Mouse (Mus musculus): ENCODE results near the gene Mapkbp1.

DNA sequence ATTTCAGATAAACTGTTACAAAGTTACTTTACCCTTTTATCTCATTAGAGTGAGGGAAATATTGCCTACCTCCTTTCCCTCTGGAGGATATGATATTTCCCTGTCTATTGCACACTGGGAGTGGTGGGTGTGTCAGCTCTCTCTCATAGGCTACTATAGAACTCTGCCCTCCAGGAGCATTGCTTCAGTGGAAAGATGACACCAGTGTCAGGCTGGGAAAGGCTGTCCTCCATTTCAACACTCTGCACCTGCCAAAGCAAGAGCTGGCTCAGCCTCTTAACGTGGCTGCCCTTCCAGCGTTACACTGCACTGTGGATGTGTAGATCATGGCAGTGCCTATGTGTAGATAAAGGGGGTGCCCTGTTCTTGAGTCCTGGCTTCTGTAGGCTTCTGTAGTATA, 19.9 kb downstream of the Mapkbp1 start:
- TF ChIP-seq MYOD1 (IDR thresholded peaks at IDR 0.05; ENCODE audit: control insufficient read depth, insufficient read length, low read depth), result no peak
- no peak for TF ChIP-seq USF1 (IDR thresholded peaks at IDR 0.05; ENCODE audit: low read depth)
- no peak for TF ChIP-seq CTCF (IDR thresholded peaks at IDR 0.05; ENCODE audit: control insufficient read depth, insufficient read depth, insufficient read length)

All from C2C12 (cell line).